Mouse (Mus musculus) spleen, adult 12 weeks (tissue): ENCODE data around the gene Il17d.

Source experiments
- DNase-seq: peaks from one replicate; pipeline ENCODE4 v3.0.0; 2022; ENCODE audit warnings: low spot score

Gene Il17d

DNA sequence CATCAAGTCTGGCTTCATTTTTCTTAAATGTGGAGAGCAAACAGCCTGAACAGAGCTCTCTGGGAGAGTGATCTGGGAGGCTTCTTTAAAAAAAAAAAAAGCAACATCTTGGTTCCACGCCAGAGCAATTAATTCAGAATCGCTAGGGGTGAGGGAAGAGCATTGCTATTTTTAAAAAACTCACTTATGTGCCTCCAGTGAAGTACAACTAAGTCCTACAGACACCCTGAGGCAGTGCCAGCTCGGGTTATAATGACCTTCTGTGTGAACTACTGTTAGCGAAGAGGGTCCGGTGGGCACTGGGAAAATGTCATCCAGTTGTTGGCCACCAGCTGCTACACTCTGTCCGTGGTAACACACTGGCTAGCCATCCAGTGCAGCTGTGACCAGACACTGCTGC lies 11.1 kb downstream of the Il17d start:
- no peak for DNase-seq

DNA sequence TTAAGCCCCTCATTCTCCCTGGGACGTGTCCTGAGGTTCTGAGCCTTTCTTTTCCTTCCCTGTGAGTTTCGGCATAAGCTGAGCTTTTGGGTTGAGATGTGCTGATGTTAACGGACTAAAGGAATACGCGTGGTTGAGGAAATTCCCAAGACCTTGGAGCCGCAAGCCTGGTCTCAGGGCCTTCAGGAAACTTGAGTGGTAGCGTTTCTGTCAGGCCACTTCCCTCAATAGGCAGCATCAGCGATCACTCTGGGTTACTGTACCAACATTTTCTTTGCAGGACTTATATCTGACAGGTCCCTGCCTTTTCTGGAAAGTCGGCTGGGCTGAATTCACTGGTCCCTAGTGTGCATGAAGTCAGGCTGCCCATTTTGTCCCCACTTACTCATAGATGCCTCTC lies 12.2 kb downstream of the Il17d start:
- no peak for DNase-seq

DNA sequence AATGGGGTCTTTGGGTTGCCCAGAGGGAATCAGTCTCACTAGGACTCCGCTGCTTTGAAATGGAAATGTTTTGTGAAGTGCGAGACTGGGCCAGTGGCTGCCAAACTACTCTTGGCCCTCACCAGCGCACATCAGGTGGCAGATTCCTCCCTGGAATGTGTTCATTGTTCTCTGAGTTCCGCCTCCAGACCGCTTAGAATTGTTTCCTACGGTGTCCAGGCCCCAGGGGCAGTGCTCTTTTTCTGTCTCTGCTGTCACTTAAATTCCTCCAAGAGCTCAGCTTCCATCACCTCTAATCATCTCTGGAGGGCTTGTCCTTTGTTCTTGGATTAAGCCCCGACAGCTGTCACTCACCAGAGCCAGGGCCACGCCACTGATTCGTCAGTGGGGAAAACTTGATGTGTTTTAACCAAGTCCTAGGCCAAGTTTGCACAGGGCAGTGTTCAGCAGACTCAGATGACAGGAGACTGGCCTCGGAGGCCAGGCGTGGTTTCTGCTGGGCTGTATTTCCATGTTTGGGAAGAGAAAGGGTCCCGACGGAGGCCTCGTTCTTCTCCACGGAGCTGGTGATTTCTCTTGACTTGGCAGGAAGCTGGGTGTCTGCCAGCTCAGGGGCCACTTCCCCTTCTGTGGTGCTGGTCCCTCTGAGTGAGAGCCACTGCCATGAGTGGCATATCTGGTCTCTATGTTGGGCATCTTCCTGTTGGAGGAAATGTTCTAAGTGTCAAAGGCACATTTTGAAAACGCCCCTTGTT lies 12.9 kb downstream of the Il17d start:
- no peak for DNase-seq

DNA sequence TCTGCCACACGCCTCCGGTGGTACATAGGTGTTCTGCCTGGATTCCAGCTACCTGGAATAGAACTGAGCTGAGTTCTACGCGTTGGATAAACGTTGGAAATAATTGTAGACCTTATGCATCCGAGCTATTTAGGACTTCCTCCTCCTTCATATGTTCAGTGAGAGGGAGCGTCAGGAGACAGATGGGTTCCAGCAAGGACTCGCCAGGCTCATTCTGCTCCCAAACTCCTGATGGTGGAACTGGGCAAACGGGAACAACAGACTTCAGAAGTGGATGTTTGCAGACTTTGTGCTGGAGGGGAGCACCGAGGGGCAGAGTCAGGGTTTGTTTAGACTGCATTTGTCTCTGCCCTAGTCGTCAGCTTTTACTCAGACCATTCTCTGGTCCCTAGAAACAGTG lies 16.1 kb downstream of the Il17d start:
- DNase-seq: no peak

DNA sequence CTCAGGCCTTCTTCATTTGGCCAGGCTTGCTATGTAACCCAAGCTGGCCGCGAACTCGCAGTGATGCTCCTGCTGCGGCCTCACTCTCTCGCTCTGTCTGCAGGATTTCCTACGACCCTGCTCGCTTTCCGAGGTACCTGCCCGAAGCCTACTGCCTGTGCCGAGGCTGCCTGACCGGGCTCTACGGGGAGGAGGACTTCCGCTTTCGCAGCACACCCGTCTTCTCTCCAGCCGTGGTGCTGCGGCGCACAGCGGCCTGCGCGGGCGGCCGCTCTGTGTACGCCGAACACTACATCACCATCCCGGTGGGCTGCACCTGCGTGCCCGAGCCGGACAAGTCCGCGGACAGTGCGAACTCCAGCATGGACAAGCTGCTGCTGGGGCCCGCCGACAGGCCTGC lies 17.7 kb downstream of the Il17d start:
- no peak for DNase-seq

DNA sequence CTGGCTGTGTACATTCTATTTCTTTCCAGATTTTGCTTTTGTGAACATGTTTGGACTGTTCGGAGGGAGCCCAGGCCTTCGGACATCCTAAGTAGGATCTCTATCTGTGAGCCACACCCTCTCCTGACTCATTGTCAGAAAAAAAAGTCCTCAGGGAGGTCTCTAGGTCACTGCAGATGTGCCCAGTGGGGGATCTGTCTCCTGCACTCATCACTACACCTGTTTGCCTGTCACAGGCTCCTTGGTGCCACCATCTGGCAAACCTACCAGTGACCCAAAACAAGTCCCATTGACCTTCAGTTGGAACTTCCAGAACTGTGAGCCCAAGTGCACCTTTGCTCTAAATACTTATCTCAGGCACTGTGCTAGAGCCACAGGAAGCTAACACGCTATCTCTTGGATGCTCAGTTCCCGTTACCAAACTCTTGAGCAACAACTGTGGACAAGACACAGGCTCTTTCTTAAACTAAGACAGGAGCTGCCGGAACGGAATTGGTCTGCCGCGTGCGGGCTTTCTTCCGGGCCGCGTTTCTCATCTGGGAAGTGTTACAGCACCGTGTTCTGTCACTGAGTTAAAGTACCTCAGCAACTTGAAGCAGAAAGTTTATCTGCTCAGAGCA lies 19.0 kb downstream of the Il17d start:
- no peak for DNase-seq

DNA sequence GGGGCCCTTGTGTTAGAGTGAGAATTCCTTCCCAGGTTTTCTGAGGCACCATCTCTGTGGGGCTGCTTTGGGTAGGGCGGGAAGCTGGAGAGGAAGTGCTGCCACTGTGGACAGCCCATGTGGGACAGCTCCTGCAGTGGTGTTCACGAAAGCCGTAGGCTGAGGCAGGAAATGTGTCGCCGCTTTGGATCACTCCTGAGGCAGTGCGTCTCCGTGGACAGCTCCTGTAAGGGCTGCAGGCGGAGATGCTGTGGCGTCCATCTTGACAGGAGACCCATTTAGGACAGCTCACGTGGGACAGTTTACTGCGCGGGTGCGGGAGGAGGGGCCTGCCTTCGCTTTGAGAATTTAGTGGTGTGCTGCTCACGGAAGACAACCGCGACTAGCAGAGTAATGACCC lies 20.9 kb downstream of the Il17d start:
- no peak for DNase-seq

DNA sequence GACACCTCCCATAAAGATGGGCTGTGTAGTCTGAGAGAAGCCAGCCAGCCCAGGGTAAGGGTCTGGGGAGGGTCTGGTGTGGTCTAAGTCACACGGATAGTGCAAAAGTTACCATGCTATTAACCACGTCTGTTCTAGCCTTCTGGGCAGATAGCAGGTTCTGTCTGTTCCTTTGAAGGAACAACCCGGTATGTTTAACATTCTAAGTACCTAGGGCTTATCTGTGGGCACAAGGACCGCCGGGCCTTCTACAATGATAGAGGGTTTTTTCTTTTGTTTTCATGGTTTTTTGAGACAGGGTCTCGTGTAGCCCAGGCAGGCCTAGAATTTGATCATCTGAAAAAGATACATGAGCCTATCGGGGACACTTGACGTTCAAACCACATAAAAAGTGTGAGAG lies 21.6 kb downstream of the Il17d start:
- no peak for DNase-seq

DNA sequence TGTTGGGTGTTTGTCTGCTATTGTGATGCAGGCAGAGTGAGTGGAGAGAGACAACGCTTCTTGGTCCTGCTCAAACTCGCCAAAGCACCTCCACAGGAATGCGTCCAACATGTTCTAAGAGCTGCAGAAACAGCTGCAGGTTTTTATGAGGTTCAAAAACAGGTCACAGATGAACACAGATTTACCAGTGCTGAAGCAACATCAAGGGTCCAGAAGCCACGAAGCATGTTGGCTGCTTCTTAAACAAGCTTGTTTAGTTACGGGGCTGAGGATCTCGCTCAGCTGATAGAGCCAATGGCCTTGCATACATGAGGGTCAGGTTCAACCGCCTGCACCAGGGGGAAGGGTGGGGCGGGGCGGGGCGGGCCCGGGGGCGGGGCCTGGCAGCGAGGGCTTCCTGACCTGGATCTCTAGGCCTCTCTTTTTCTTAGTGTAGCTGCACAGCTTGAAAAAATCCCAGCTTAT lies 22.0 kb downstream of the Il17d start:
- DNase-seq: no peak

DNA sequence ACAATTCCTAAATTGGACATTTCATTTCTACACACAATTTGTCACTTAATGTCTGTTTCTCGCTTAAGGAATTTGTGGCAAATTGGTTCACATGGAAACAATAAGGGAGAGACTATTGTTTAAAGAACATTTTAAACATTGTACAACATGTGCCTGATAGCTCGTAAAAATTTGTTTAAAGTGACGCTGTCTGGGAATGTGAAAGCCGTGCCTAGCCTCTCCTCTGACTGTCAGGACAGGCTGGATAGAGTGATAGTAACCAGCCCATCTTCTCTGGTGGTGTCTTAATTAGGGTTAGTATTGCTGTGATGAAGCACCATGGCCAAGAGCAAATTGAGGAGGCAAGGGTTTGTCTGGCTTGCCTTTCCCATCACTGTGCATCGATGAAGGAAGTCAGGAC lies 22.5 kb downstream of the Il17d start:
- no peak for DNase-seq

DNA sequence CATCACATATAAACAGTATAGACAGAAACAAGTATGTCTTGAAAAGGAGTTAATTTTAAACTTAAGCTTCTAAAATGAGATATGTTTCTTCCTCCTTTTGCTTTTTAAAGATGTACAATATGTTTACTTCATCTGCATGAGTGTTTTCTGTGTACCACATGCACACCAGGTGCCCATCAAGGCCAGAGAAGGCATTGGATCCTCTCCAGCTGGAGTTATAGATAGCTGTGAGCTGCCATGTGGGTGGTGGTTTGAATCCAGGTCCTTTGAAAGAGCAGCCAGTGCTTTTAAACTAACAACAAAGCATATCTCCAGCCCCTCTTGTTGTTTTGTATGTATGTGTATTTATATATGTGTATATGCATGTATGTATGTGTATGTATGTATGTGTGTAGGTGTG lies 28.4 kb downstream of the Il17d start:
- DNase-seq: no peak

DNA sequence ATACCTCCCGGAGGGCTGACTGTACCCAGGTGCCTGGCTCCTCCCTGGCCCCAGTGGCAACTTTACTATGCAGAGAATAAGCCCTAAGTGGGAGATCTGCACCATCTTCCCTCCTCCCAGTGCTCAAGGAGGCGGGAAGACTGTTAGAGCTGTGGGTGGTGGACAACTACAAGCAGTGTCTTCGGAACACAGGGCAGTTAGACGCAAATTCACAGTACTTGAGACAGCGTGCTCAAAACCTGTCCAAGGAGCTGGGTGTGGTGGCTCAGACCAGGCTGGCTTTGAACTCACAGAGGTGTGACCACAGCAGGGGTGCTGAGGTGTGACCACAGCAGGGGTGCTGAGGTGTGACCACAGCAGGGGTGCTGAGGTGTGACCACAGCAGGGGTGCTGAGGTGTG lies 29.9 kb downstream of the Il17d start:
- DNase-seq: no peak

DNA sequence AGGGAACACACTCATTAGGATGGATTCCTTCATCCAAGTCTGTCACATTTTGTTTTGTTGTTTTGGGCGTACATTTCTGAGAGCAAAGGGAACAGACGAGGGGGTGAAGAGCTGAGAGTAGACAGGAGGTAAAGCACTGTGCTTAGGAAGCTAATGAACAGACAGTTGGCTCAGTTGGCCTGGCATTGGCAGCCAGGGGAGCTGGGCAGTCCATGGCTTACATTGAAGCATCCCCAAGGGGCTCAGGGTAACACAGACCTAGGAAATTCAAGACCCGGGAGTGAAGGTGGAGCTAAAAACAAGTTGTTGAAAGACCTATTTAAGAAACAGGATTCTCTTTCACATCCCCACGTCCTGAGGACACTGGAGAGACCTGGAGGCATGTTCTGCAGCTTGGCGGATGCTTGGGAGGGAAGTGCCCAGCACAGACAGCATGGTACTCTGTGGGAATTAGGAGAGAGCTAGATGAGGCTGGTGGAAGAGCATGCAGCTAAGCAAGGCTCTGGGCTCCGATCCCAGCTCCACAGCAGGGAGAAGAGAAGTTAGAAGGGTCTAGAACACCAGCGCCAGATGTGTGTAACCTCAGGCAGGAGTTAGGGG lies 31.0 kb downstream of the Il17d start:
- no peak for DNase-seq

DNA sequence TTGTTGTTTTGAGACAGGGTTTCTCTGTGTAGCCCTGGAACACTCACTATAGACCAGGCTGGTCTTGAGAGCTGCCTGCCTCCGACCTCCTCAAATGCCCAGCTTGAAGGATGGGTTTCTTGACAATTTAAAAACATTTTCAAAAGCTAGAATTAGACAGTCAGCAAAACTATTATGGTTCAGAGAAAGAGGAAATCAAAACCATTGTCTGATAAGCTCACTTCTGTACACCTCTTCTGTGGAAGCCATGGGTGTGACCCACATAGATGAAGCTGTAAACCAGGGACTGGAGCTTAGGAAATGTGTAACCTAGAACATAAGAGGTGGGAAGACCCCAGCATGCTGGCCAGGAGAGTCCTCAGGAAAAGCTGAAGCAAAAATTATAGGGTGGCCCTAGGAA lies 32.3 kb downstream of the Il17d start:
- DNase-seq: no peak

DNA sequence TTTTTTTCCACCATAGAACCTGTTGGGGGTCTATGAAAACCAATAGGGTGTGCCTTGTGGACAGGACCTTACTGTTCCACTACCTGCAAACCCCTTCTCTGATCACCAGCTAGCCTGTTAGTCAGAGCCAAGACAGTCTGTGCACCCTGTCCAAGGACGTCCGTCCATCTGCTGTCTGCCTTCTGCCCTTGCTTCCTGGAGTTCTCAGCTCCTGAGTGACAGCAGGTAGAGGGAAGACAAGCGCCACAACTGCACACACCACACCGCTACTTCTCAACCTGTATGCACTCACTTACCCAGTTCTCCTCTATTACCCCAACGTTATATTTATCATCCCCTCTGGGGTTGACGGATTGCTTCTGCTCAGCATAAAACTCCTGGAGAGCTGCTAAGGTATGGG lies 41.0 kb downstream of the Il17d start:
- DNase-seq: no peak

DNA sequence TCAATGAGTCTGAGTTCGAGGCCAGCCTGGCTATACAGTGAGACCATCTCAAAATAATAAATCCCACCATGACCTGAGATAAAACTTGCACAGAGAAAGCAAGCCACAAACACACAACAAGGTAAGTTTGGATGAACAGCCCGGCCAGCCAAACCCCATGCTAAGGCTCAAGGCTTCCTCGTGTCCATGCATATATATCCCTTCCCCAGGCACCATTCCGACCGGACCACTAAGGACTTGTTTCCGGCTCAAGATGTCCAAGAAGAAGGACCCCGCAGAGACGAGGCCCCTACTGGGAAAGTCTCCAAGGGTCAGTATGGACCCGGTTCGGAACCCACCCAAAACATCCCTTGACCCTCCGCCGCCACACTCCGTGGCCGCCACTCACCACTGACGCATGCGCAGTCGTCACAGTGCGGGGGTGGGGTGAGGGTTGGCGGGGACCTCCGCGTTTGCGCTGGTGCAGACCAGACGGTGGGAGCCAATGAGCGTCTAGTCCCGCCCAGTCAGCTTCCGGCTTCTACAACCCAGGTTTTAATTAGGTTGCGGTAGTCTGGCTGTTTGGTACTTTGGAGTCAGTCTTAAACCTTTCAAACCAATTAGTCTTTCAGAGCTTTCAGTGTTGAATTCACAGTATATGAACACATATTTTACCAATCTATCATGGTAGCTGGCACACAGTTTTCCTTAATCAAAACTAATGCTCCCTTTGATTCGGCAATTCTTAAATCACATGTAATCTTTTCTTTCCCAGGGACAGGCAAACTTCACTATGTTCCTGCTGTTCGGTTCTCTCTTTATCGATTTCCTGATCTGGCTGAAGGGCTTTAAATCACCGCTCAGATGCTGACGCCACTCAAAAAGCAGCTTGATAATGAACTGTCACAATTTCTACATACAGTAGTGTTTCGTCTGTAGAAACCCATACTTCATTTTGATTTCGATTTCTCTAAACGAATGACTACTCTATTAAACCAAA lies 46.9 kb downstream of the Il17d start, which contains the start of gene Eef1akmt1:
Eef1akmt1 (minus strand) TSS at position 458 of the 979 bp plus-strand sequence.
- peak; percentile 88 for DNase-seq

DNA sequence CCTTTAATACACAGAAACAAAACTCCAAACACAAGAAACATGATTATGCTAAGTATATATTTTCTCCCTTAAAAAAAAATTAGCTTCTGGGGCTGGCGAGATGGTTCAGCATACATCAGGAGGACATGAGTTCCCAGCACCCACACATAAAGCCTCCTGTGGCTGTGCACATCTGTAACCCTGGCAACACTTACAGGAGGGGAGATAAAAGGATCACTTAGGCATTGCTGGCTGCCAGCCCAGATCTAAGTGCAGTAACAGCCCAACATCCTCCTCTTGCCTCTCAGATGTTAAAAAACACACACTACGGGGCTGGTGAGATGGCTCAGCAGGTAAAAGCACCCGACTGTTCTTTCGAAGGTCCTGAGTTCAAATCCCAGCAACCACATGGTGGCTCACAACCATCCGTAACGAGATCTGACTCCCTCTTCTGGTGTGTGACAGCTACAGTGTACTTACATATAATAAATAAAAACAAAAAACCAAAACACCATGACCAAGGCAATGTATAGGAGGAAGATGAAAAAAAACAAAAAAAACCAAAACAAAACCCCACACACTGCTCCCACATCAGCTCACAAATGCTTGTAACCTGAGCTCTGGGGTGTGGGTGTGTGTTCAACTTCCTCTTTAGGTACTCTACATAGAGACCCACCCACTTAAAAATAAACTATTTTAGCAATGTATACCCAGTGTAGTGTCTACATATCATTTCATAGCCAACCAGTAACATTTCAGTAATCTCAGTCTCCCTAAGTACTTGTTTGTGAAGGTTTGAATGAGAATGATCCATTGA lies 50.4 kb downstream of the Il17d start:
- no peak for DNase-seq

DNA sequence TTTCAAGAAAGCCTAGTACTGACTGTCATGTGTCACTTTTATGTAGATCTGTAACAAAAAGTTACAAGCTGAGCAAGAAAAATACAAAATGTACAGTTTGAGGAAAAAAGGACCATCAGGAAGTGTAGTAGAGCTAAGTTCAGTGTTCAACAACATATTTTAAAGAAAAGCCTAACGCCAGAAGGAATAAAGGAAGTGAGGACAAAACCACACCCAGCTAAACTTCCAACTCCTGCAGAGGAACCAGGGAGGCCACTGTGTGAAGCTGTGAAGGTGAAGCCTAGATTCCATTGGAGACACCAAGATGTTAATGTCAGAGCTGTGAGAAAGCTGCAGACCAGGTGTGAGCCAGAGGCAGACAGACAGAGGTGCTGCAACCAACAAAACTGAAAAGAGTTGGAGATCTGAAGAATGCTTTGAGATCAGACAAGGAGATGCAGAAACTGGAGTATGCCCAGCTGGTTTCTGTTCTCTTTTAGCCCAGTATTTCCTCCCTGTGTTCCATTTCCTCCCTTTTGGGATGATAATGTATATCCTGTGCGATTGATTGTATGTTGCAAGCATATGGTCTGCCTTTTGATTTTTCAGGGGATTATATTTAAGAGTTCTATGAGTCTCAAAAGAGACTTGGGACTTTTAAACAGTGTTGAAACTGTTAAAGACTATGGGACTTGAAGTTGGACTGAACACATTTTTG lies 51.9 kb downstream of the Il17d start:
- DNase-seq: no peak

DNA sequence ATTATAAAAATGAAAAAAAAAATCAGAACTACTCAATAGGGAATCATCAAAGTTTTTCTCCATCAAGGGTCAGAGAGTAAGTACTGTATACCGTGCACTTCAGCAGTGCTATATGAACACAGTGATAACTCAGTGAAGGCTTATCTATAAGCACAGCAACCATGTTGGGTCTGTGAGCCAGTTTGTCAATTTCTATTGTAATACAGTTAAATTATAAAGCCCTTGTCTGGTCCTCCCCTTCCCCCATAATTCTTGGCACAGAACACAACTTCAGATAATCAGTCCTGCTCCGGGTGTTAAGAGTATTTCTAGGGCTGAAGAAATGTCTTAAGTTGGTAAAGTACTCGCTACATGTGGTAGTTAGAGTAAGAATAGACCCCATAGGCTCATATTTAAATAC lies 67.3 kb downstream of the Il17d start:
- no peak for DNase-seq
